Mouse (Mus musculus): ENCODE results near the gene Sim2. TPM values are rescaled to one million over a fixed set of nuclear protein-coding genes. Genes with fewer than 3 reads are reported as not detected.

Sim2 gene
- total RNA-seq, 2 experiments from 2014 or later, result 0.20 to 0.23 TPM

DNA sequence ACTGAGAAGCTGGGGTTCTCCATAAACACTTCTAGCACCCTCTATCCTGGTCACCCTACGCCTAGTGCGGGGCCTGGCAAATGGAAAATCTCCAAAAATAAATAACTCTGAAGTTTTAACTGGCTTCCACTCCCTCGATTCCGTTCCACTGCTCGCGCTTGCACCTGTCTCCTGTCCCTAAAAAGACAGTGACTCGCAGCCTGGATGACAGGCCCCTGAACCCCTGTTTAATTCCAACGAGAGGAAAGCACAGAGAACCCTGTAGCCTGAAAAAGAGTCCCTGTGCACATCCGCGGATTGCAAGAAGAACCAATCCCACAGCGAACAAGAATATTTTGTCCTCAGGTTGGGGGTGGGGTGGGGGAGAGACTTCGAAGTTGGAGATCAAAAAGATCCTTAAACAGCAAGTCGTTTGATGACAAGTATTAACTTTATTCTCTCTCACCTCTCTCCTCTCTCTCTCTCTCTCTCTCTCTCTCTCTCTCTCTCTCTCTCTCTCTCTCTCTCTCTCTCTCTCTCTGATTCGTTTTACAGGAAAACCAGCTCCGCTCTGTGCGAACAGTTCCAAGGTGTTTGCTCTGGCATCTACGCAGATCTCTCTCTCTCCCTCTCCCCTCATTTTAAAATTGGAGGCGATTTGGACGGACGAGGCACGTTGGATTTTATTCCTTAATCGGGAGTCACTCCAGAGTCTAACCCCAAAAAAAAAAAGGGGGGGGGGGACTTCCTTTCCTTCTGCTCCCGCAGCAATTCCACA, 6.2 kb upstream of the Sim2 start:
- no peak for DNase-seq (ENCODE audit: extremely low spot score in 1 of 2, low spot score in 1 of 2)

DNA sequence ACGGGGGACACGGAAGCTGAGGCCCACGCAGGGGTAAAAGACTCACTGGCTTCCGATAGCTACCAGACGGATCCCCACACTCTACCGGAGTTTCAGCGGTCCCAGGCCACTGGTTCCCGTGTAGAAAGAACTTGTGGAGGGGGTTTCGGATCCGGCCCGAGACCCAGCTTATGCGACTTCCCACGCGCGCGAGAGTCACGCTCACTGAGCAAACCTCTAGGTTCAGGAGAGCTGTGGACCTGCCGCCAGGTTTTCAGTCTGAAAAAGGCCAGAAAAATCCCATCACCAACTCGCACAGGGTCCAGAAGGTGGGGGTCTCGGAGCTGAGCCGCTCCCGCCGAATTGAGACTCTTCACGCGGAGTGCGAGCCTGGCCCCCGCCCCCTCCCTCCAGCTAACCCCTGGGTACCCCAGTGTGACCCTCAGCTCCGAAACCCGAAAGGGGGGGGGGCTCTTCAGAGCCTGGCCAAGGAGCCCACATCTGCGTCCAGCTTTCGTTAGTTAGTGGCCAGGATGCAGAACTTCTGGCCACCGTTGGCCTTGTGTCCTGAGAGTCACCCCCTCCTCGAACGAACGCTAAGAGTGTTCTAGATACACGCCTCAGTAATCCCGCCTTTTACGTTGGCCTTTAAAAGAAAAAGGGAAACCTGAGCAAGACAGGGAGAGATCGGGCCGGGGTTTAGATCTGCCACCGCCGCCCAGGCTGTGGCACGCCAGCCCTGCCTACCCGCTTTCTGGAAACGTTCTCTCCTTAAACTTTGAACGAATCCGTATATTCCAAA, 5.5 kb upstream of the Sim2 start:
- no peak for DNase-seq (ENCODE audit: extremely low spot score in 1 of 2, low spot score in 1 of 2)

DNA sequence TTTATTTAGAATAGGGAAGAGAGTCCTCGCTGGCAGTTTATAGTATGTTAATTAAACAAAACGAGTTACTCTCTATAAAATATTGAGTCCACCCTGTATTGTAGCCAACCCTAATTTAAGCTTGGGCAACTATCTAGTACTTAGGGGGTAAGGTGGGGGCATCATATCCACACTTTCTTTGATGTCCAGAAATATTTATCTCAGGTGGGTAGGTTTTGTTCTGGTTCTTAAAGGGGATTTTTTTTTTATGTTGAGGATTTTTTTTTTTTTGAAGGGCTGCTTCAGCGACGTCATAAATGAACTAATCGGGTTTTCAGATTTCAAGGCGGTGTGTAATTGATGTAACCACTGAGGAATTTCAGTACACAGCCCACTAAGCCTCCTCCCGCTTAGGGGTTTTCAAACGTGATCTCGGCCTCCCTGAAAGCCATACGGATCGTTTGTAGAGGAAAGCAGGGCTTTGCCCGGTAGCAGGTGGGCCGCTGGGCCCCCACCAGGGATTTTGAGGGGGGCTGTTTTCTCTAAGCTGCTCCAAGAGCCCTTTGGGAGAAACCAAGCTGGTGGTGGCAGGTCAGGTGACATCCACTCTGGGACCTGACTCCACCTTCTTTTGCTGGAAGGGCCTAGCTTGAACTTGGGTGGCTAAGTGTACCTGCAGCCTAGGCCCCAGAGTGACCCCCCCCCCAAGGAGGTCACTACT, 4.7 kb upstream of the Sim2 start:
- no peak for DNase-seq (ENCODE audit: extremely low spot score in 1 of 2, low spot score in 1 of 2)

DNA sequence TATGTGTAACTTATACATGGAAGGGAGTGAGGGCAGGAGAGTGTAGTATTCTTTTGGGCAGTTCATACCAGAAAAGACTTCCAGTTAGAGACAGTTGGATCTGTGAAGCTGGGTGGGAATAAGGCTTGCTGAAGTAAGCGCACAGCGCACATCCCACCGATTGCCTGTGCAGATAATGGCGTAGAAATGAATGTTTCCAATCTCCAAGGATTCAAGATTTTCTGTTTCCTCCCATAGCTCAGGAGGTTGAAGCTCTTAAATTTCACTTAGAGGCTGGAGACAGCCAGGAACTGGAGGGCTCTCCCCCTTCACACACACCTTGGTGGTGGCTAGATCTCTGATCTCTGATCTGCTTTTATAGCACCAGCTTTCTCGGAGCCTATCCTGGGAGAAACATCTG, 3.1 kb upstream of the Sim2 start:
- no peak for DNase-seq (ENCODE audit: extremely low spot score in 1 of 2, low spot score in 1 of 2)

DNA sequence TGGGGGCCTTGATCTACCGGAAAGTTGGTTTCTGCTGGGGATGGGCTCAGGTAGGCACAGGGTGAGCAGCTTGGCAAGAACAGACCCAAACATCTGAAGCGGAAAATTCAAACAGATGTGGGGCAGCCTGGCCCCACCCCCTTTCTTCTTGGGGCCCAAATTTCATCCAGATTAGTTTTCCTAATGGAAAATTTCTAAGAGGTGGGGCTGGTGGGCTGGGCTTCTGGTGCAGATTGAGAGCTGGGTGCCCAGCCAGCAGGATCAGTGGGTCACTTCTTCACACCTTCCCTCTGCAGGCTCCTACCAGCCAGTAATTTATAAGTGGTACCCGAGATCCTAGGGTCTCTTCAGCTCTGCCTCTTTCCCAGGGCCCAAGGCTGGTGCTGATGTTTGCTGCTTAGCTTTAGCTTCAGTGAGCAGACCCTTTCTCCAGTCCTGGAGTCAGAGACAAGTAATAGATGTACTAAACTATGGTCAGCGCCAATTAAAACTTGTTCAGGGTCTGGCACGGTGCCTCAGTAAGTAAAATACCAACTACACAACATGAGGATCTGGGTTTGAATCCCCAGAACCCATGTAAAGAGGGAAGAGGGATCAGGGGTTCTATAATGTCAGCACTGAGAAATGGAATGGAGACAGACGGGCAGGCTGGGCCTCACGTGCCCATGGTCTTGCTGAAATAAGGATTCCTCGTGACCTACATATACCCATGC, 2.6 kb upstream of the Sim2 start:
- DNase-seq (ENCODE audit: extremely low spot score in 1 of 2, low spot score in 1 of 2), result no peak

DNA sequence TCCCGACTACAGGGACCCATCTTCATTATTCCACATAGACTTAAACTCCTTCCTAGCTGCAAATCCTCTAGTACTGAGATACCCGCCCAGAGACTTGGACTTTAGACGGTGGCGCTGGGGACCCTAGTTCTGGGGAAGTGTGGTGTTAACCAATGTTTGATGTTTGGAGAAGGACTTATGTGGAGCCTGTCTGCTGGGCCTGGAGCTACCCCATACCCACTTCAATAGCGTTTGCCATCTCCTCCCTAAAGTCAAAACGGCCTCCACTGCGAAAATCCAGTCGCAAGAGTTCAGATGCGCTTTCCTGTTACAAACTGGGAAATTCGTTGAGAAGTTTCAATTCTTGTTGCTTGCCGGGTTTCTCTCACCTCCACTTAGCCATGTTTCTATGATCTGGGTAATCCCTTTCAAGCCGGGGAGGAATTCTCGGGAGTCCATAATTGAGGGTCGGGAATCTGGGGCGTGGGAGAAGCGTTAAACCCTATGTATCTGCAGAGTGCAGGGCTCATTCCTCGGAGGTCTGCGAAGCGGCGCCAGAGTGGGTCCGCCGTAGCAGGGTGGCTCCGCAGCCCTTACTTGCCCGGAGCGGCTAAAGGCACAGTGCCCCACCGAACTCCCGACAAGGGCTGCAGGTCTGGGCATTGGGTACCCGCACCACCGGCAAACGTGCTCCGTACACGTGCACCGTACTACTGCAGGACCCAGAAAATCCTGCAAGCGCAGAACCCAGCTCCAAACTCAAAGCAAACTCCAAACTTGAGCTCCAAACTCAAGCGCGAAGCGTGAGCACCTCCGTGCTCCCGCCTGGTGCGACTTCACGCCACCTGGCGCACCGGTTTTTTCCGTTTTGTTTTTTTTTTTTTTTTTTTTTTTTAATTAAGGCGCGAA, 1.5 kb upstream of the Sim2 start:
- no peak for DNase-seq (ENCODE audit: extremely low spot score in 1 of 2, low spot score in 1 of 2)

DNA sequence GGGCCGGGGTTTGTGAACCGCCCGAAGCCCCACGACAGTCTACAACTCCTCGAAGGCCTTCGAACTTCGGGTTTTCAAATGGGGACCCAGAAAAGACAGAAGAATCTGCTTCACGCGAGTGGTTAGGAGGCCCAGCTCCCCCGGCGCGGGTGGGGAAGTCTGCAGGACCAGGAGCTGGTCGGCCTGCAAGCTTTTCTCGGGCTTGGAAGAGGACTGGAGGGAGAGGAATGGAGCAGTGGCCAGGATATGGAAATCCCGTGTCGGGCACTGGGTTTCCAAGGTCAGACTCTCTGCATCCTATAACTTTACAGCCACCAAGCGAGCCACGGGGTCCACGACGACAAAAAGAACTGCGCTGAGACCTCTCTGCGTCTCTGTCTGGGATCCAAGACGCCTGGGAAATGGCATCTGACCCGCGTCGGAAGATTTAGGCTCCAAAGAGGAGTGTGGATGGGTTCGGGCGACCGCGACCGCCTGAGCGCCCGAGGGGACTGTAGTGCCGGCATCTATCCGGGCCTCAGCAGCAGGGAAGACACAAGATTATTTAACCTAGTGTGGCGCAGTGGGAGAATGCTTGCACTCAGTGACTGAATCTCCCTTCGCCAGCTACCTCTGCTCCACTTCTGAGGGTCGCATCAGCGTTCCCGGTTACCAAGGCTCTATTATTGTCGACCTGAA, 744 bp upstream of the Sim2 start:
- no peak for DNase-seq (ENCODE audit: extremely low spot score in 1 of 2, low spot score in 1 of 2)

DNA sequence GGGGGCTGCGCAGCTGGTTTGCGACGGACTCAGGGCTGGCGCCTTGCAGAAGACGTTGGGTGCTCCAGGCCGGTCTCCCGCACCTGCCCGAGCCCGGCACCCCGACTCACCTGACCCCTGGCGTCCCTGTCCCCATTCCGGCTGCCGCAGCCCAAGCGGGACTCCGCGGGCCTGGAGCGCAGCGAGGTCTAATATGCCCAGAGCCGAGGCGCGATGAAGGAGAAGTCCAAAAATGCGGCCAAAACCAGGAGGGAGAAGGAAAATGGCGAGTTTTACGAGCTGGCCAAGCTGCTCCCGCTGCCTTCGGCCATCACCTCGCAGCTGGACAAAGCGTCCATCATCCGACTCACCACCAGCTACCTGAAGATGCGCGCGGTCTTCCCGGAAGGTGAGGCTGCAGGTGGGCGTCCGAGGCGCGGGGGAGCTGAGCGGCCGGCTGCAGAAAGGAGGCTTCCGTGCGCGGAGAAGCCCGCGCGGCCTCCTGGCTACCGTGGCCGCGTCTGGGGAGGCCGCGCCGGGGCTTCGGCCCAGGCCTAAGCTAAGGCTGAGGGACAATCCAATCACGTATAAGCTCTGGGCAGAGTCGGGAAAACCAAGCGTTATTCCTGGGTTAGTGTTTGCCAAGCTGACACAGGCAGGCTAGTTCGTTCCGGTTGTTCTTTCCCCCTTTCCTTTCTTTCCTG, 1.0 kb downstream of the Sim2 start:
- DNase-seq (ENCODE audit: extremely low spot score in 1 of 2, low spot score in 1 of 2), result no peak

DNA sequence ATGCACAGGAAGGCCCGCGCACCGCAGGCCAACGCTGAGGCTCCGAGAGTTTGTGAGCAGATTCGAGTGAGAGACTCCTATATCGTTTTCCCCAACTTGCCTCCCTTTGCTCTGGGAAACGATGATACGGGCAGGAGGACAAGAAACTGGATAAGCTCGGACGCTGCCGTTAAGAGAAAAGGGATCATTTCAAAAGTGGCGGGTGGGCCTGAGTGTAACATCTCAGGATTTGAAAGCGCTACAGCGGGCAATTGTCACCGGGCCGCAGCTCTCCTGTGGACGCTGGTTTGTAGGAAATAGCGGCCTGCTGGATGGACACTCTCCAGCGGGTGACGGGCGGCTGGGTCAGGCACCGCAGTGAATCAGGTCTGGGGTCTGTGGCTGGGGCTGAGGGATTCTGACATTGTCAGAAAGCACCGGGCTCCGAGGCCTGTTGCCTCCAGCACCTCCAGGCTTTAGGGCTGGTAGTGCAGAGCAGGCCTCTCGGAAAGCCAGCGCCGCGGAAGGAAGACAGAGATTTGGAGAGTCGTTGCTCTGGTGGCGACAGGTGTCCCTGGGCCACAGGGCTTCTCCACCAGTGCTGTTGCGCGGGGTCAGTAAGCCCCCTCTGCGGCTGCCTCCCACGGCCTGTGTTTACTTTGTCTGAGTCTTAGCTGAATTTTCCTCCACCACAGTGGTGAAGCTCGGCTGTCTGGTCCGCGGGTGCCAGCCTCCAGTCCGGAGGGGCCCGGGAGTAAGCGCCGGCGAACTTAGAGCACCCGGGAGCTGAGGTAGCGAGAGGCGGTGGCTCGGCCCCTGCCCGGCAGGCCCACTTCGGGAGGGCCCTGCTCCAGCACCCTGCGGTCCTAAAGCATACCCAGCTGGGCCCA, 2.2 kb downstream of the Sim2 start:
- DNase-seq (ENCODE audit: extremely low spot score in 1 of 2, low spot score in 1 of 2), result no peak

DNA sequence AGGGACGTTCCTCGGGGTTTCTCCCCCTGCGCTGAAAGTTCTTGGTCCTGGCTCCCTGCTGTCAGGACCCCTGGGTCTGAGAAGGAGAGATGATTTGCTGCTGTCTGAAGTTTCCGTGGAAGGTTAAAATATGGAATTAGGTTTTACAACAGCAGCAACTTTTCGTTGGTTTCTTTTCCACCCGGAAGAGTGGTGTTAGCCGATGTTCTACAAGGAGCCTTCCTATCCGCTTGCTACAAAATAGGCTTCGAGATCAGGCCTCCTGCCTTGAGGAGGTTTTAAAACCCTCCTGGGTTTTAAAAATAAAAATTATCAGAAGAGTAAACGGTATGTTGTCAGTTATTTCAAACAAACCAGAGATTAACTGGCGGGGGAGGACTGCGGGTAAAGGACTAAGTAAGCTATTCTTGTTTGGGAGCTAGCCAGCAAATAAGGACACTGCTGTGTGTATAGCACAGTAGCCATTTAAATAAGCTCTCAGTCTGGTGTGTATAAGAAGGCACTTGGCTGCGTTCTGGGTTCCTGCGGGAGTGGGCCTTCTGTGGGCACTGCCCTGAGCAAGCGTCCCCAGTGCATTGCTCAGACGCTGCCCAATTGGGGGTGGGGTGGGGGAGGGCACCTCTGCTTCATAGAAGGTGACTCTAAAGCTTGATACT, 3.0 kb downstream of the Sim2 start:
- DNase-seq (ENCODE audit: extremely low spot score in 1 of 2, low spot score in 1 of 2), result no peak

DNA sequence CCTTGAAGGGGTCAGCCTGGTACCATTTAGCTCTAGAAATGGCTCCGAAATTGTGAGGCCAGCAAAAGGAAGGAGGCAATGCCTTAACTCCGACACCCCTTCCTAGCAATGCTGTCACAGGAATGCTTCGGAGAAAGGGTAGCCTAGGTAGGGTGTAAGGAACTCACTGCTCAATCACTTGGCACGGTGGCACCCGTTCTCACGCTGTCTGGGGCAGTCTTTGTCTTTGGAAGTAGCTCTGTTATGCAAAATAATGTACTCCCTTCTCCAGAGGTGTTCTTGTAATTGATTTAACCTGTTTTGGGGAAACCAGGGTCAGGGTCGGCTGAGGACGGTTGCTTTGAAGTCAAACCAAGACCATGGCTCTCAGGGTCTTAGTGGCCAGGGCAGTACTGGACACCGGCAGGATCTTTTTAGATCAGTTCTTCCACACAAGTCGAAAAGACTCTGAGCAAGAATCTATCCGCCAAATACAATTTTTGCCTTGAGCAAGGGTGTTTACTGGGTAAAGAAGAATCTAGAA, 3.6 kb downstream of the Sim2 start:
- no peak for DNase-seq (ENCODE audit: extremely low spot score in 1 of 2, low spot score in 1 of 2)

DNA sequence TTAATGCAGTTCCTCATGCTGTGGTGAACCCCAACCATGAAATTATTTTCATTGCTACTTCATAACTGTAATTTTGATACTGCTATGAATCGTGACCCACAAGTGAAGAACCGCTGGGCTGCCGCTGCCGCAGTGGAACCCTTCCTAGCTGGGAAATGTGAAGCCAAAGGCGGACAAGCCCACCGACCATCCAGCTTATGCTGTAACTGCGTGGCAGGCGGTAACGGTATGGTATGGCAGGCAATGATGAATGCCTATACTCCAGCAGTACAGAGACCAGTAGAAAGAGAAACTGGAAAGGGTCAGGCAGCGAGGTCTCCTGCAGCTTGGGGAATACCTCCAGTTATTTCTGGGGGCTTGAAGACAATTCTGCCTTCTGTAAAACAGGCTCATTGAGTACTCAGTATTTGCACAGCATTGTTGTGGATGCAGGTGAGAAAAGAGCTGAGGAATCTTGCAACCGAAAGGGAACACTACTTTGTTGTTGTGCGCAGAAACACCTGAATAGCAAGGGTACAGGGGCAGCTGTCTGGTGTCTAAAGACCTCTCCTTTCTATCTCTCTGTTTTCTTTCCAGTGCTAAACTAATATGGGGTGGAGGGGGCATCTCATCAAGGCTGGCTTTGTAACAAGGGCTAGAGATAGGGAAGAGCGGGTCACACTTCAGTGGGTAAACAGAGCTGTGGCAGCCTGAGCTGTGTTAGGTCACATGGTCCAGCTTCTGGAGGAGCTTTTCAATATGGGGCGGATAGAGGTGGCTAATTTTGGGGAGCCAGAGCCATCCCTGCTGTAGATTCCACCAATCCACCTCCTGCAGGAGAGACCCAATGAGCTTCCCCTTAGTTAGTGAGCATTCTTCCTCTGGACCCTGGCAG, 4.3 kb downstream of the Sim2 start:
- no peak for DNase-seq (ENCODE audit: extremely low spot score in 1 of 2, low spot score in 1 of 2)

DNA sequence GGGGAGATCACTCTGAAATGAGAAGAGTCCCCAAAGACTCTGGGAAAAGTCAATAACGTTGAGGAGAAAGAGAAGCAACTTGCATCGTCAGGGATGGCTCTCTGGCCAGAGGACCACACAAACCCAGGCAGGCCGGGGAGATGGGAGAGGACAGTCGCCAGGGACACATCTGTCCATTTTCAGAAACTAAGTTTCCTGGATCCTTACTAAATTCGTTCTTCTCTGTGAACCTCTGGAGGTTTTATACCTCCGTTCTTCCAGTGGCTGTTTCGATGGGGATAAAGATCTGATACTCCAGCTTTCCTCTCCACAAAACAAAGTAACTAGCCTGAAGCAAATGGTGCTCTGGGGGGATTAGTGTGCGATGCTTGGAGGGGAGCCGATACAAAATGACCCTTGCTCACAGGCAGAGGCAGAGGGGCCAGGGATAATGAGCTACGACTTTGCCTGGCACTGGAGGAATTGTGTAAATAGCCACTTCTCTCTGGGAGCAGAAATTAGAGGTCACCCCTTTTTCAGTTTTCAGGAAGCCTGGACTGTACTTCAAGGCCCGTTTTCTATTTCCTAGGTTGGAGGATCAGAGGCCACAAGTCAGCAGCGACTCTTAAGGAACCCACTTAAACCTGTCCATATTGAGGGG, 7.9 kb downstream of the Sim2 start:
- no peak for DNase-seq (ENCODE audit: extremely low spot score in 1 of 2, low spot score in 1 of 2)

DNA sequence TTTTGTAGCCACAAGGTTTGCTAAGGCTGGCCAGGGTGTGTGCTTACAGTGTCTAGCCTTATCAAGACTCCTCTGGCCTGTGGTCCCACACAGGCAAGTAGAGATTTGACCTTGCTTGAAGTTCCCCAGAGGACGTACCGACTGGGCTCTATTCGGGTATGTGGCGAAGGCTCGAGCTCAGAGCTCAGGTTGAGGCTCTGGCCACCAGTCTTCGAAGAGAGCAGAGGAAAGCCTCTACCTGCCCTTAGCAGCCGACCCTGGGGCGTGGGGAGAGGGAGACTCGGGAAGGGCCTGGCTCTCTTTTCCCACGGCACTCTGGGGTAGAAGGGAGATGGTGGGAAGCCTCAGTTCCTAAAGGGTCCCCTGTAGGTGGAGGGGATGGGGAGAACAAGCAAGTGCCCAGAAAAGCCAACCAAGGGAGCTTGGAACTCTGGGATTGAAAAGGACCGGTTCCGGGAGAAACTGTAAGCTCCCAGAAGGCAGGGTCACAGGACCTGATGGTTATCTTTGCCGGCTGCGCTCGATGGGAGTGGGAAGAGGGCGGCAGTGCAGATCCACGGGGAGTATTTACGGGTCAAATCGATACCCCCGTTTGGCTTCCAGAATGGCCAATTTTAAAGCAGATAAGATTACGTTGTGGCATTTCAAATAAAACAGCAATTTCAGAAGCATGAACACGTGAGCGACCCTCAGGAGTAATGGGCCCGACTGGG, 8.6 kb downstream of the Sim2 start:
- DNase-seq (ENCODE audit: extremely low spot score in 1 of 2, low spot score in 1 of 2), result no peak
